Mouse (Mus musculus) layer of hippocampus, postnatal 36 days (tissue): ENCODE data around the gene Six5. TPM values are rescaled to one million over a fixed set of nuclear protein-coding genes. Genes with fewer than 3 reads are reported as not detected.

ENCODE experiments used
- DNase-seq, 2 experiments: peaks; one replicate each; pipeline ENCODE4 v3.0.0; 2022
- total RNA-seq, 2 experiments: library from RNA; stranded (reverse); gene quantifications; 2 replicates each; pipeline ENCODE4 v1.2.3; 2021

The Six5 gene
- total RNA-seq, 2 experiments from 2014 or later: 2.5 to 2.8 TPM

- DNase-seq: no peak
Observed at GRCm38 (mm10) chr7:19096421-19096976, 2.1 kb downstream of the Six5 start.

DNA sequence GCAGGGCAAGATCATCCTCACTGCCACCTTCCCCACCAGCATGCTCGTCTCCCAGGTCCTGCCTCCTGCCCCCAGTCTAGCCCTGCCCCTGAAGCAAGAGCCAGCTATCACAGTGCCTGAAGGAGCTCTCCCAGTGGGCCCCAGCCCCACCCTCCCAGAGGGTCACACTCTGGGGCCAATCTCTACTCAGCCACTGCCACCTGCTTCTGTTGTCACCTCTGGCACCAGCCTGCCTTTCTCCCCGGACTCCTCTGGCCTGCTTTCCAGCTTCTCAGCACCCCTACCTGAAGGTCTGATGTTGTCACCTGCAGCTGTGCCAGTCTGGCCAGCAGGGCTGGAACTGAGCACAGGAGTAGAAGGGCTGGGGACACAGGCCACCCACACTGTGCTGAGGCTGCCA lies 2.8 kb downstream of the Six5 start:
- DNase-seq: no peak

GRCm38 (mm10) chr7:19097863-19098262 lies 3.5 kb downstream of the Six5 start:
- DNase-seq: no peak

- DNase-seq: no peak
Observed at GRCm38 (mm10) chr7:19098811-19099210, 4.4 kb downstream of the Six5 start.

DNA sequence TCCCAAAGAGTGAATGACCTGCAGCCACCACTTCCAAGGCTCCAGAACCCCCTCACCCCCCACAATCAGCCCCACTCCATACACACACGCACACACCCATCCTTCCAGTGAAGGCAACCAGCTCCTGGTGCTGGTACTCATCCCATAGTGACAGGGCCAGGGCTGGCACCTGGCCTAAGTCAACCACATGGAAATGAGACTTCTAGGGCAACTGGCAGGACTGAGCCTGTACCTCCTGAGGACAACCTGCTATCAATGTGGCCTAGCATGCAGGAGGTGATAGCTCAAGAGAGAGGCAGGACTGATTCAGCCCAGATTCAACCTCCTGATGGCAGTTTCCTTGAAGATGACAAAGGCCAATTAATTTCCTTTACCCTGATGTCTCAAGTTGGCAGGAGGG lies 5.9 kb downstream of the Six5 start:
- DNase-seq: no peak

DNA sequence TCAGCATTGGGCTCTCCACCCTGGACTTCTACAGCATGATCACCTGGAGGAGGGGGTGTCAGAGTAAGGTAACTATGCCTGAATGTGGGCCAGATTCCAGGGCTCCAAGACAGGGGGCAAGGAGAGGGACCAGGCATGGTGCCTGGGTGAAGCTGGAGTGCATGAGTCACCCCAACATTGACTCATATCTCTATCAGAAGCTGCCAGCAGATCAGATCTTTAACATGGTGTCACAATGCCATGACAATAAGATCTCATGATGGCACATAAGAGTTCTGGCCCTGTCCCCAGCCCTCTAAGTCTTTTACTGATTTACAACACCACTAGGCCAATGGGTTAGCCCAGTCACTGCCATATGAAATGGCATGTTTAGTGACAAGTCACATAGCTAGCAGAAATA lies 9.3 kb downstream of the Six5 start:
- no peak for DNase-seq

- no peak for DNase-seq
Observed at GRCm38 (mm10) chr7:19104486-19104885, 10.1 kb downstream of the Six5 start.

DNA sequence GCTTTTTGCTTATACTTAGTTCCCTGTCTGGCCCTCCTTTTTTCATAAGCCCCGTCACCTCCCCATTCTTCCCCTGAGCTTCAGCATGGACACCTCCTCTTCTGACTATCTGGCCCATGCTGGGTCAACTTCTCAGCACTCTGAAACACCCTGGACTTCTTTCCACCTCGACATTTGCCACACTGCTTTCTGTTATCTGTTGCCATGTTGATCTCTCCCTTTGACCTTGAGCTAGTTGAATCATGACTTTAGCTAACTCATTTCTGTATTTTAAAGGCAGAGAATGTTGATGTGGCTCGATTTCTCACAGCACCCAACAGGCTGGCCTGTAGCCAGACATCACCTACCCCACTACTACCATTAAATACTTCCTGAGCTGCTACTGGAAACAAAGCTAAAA lies 13.0 kb downstream of the Six5 start:
- DNase-seq: no peak

DNA sequence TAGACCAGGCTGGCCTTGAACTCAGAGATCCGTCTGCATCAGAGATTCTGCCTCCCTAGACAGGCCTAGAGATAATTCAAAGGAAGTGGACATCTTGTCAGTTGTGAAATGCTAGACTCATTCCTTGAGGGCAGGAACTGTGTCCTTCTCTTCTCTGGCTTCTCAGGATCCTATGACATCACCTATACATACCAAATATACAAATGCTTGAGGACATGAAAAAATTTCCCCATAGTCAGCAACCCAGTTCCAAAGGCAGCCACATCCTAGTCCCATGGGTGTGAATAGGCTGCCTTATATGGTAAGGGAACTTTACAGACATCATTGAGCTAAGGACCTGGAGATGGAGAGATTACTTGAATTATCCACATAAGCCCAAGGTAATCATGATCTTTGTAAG lies 15.2 kb downstream of the Six5 start:
- no peak for DNase-seq

DNA sequence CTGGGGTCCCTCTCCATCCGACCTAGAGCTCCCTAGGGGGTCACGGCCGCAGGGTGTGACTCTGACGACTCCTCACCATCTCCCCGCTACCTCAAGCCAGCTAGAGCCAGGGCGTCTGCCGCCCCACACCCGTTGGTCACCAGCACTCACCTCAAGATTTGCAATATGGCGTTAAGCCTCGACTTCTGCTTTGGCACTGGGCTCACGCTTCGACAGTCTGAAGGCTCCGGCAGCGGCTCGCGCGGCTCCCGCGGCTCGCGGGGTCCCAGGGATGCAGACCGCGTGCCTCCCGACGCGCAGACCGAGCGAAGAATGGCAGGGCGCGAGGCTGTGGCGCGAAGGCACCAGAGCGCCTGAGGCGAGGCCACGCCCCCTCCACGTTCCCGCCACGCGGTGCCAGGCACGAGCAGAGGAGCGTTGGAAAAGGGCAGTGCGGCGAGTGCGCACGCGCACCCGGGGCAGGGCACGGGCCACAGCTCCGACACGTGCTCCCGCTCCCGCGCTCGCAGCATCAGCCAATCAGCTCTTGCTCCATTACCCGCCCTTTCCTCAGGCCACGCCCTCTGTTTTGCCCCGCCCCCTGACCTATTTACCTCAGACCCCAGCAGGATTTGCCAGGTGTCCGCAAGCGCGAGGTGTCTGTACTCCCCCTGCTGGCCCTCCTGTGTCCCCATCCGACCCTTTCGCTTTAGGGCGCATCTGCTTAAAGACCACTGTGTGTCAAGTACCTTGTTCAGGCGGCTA lies 23.8 kb downstream of the Six5 start, which contains the start of gene Gm4969:
Gene Gm4969 (minus strand): TSS at position 341 of the 744 bp plus-strand sequence.
- DNase-seq: peak; percentile 40 to 50

- no peak for DNase-seq
Observed at GRCm38 (mm10) chr7:19119083-19119482, 24.7 kb downstream of the Six5 start.

GRCm38 (mm10) chr7:19119631-19120429 lies 25.4 kb downstream of the Six5 start, which contains the start of gene Fbxo46:
TSS of gene Fbxo46 (plus strand) at chr7:19119859.
- DNase-seq: peak; percentile 93

DNA sequence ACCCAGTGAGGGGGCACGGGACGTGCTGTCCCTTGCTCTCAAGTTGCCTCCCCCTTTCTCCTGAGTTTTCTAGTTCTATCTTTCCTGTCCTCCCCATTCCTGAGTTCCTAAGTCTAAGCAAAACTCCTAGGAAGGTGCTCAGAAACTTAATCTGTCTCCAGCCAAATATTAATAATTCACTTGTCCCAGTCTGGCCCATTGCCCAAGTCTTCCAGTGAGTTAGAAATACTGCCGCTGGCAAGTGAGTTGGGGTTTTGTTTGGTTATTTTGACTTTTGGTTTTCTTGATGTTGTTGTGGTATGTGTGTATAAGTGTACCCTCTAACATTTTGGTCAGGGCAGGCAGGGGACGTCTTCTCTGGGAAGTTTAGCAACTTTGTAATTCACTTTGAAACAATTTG lies 27.3 kb downstream of the Six5 start:
- no peak for DNase-seq

DNA sequence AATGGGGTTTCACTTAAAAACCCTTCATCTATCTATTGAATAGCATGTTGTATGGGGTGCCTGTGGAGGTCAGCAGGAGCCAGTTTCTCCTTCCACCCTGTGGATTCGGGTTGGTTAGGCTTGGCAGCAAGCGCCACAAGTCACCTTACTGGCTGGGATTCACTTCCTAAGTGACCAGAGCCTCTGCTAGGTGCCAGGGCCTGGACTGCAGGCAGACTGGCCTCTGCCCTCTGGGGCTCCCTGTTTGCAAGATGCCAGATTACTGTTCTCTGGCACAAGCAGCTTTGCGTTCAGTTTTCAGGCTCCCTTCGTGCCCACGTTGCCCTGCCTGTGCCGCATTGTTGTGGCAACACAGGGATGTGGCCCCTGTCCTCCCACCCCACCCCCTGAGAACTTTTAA lies 30.3 kb downstream of the Six5 start:
- no peak for DNase-seq

DNA sequence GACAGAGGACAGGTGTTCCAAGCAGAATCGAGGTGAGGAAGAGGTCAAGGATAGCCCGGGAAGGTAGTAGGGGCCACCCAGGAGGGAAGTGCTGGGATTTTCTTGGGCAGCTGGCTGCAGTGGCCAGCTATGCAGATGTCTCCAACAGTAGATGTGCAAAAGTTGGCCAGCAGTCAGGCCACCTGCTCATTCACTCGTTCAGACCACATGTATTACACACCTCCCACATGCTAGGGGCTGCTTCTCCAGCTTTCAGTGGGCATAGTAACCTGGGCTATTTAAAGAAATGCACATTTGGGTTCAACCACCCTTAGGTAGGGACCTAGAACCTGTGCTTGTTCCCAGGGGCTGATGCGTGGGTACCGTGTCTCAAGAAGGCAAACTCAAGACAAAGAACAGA lies 33.4 kb downstream of the Six5 start:
- DNase-seq: no peak

GRCm38 (mm10) chr7:19129396-19129795 lies 35.0 kb downstream of the Six5 start:
- no peak for DNase-seq

DNA sequence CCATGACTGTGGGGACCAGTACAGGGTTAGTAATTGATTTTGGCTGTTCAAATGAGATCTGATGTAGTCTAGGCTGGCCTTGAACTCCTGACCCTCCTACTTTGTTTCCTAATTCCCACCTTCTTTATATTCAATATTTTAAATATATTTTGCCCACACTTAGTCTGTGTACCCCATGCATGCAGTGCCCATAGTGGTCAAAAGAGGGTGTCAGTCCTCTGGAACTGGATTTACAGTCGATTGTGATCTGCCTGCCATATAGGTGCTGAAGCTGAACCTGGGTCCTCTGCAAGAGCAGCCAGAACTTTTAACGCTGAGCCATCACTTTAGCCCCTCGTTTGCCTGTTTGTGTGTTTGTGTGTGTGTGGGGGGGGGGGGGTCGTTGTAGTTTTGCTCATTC lies 36.3 kb downstream of the Six5 start:
- DNase-seq: no peak

GRCm38 (mm10) chr7:19131324-19131848 lies 37.0 kb downstream of the Six5 start:
- DNase-seq: peak; percentile 96 to 97

- no peak for DNase-seq
Observed at GRCm38 (mm10) chr7:19136168-19136567, 41.8 kb downstream of the Six5 start.

GRCm38 (mm10) chr7:19136673-19137334 lies 42.4 kb downstream of the Six5 start:
- peak in 1 of 2 experiments; percentile 36 for DNase-seq

DNA sequence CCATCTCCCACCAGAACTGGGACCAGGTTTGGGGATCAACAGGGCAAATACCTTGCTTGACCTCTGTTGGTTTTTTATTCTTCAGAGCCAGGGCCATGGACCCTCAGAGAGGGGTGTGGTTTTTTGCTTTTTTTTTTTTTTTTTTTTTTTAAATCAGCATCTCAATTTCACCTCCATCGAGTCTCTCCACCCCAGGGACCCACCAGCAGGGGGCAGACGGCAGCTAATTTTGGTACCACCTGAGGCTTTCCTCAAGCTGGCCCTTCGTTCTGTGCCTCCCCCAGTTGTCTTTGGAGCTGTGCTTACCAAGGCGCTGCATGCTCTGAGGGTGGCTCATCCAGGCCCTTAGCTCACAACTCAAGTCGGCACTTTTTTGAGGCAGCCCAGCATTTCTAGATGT lies 43.0 kb downstream of the Six5 start:
- peak; percentile 40 to 60 for DNase-seq

DNA sequence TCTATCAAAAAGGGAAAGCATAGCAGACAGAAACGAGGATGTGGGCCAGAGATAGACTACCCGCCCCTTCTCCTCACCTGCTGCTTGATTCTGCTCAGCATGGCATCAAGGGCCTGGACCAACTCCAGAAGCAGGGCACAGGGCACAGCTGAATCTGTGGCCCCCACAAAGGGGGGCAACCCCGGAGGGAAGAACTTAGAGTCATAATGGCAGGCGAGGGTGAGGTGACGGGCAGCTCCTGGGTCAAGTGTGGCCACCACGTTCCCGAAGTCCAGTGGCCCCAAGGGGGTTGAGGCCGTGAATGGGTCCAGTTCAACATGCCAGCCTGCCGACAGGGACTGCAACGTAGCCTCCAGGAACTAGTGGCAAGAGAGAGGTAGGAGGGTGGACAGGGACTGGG lies 52.4 kb downstream of the Six5 start:
- DNase-seq: no peak
